Mouse (Mus musculus) myocyte (in vitro differentiated cells): ENCODE results near the gene Plcb4.

Experiments used
- E2F4 ChIP-seq: IDR thresholded peaks from one replicate; pipeline ENCODE4 v1.6.1; 2011; ENCODE audit warnings: mild to moderate bottlenecking, control low read depth, moderate library complexity; ENCODE audit not compliant: insufficient read depth
- MAX ChIP-seq: IDR thresholded peaks from one replicate; pipeline ENCODE4 v1.6.1; 2011; ENCODE audit warnings: low read depth, mild to moderate bottlenecking, control low read depth
- MYOG ChIP-seq, 3 experiments: IDR thresholded peaks; one replicate each; pipeline ENCODE4 v1.6.1; 2011; ENCODE audit warnings: control low read depth in 2 of 3, low read depth in 2 of 3, mild to moderate bottlenecking in 2 of 3; ENCODE audit not compliant: insufficient read length in 2 of 3, control insufficient read depth in 1 of 3, insufficient read depth in 1 of 3
- POLR2A ChIP-seq: IDR thresholded peaks from one replicate; pipeline ENCODE4 v1.6.1; 2011; ENCODE audit warnings: low read depth, mild to moderate bottlenecking, control low read depth, moderate library complexity; ENCODE audit not compliant: insufficient read length
- POLR2AphosphoS2 ChIP-seq: IDR thresholded peaks from one replicate; pipeline ENCODE4 v1.6.1; 2011; ENCODE audit warnings: low read depth, control low read depth; ENCODE audit not compliant: insufficient read length
- REST ChIP-seq: IDR thresholded peaks from one replicate; pipeline ENCODE4 v1.6.1; 2011; ENCODE audit warnings: mild to moderate bottlenecking, control low read depth, moderate library complexity; ENCODE audit not compliant: insufficient read depth, insufficient read length
- TCF12 ChIP-seq: IDR thresholded peaks from one replicate; pipeline ENCODE4 v1.6.1; 2011; ENCODE audit warnings: mild to moderate bottlenecking, control low read depth; ENCODE audit not compliant: poor library complexity, insufficient read depth, severe bottlenecking
- TCF3 ChIP-seq: IDR thresholded peaks from one replicate; pipeline ENCODE4 v1.6.1; 2011; ENCODE audit warnings: low read depth, control low read depth; ENCODE audit not compliant: insufficient read length
- USF1 ChIP-seq: IDR thresholded peaks from one replicate; pipeline ENCODE4 v1.6.1; 2011; ENCODE audit warnings: low read depth, mild to moderate bottlenecking, control low read depth, moderate library complexity

DNA sequence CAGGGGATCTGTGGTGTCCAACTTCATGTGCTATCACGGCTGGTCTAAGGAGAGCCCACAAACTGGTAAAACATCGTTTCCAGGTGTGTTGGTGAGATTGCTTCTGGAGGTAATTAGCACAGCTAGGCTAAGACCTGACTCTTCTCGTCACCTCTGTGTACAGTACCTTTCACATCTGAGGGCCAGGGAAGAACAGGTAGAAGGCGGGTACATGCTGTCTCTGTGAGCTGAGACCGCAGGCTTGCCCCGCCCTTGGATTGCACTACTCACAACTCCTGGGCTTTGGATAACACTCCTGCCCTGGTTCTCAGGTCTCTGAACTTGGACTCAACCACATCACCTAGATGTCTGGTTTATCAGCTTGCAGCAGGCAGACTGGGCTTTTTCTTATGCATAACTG lies 128.6 kb downstream of the Plcb4 start:
- no peak for TF ChIP-seq POLR2A
- no peak for TF ChIP-seq USF1
- TF ChIP-seq POLR2AphosphoS2, result no peak
- no peak for TF ChIP-seq TCF12
- TF ChIP-seq MYOG (IDR thresholded peaks at IDR 0.05; ENCODE audit: control insufficient read depth in 1 of 3, insufficient read depth in 1 of 3, insufficient read length in 2 of 3, low read depth in 2 of 3), result no peak
- TF ChIP-seq MAX, result no peak
- TF ChIP-seq REST, result no peak
- no peak for TF ChIP-seq TCF3
- TF ChIP-seq E2F4, result no peak
